In the genomic region with DNA sequence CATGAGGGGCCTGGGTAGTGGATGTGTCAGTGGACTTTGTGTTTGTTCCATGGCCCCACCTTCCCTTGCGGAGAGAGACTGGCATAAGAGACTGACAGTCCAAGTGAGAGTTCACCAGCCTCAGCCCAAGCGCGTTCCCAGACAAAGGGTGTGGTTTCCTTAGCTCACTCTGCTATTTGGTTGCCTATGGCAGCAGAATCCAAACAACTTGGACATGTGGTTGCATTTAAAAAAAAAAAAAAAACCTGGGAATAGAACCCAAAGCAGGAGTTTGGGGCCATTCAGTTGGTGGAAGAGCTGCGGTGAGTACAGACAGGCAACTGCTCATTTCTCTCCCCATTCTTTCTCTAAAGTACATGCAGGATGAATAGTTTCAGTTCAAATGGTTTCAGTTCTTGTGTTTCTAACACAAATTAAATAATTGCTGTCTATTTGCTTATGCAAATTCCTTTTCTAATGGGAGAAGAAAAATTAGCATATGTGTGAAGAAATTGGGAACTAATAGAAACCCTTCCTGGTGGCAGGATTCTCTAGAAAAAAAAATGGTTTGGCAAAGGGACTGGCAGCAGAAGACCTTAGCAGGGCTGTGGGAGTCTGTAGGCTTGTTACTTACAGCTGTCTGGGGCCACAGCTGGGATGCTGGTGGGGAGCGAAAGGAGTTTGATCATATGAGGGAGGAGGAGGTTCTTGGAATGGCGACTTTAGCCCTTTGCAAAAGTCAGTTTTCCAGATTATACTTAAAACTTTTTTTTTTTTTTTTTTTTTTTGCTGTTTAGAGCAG, we compare ENCODE assay signal across 11 mouse cellular contexts. TPM values are rescaled to one million over a fixed set of nuclear protein-coding genes. Genes with fewer than 3 reads are reported as not detected.
DNase-seq lines count a peak whose midpoint lies in the region; ATAC-seq and TF ChIP-seq lines count a peak whose summit lies in the region.
"Had no signal": no experiment of that assay in that cellular context is flagged by ENCODE, and none has a peak within 500 bp of the region (broad histone marks: within the 10 kb centered on the region; RNA-seq: fewer than 3 reads in every experiment).

No protein-coding gene starts in this region.

- H3K27me3 ChIP-seq in midbrain, embryonic 14.5 days (ENCODE audit: control insufficient read depth, insufficient read depth, low read length): no peaks in the 10 kb centered on the region
- H3K27me3 ChIP-seq: CH12.LX; stomach, embryonic 15.5 days had no signal

- no peak for TF ChIP-seq CTCF in brain, embryonic 14.5 days (IDR thresholded peaks at IDR 0.05; ENCODE audit: borderline replicate concordance, extremely low read depth, insufficient read depth, insufficient read length)

- 72% methylated on average over 6 of the region's 6 CpGs for WGBS in midbrain, embryonic 14.5 days

- intact Hi-C loops in heart, postnatal 25 days (cut with DNase I): loop anchor here (5.0 kb wide), 1 partner anchor 59 kb away; no protein-coding TSS in a partner anchor
- intact Hi-C loops in heart, postnatal 10 days (cut with DNase I): no loop called here

- H3K4me3 ChIP-seq in midbrain, embryonic 14.5 days (replicated peaks; ENCODE audit: low read depth, low read length): no peak overlapping the region
- H3K4me3 ChIP-seq: megakaryocyte, embryonic 14.5 days; stomach, embryonic 15.5 days had no signal

- H3K4me1 ChIP-seq in midbrain, embryonic 14.5 days (ENCODE audit: control insufficient read depth, insufficient read depth, low read length): no peaks in the 10 kb centered on the region
- H3K4me1 ChIP-seq: stomach, embryonic 15.5 days had no signal

- no peak for TF ChIP-seq POLR2A in brain, embryonic 14.5 days (IDR thresholded peaks at IDR 0.05; ENCODE audit: borderline replicate concordance, extremely low read depth, insufficient read depth, insufficient read length, poor library complexity, severe bottlenecking)

- no peak overlapping the region for H3K27ac ChIP-seq in midbrain, embryonic 14.5 days (replicated peaks; ENCODE audit: low read depth, low read length)
- H3K27ac ChIP-seq: stomach, embryonic 15.5 days had no signal

- peak; percentile 41 for DNase-seq in heart, adult 8-10 months (ENCODE audit: low spot score)
- DNase-seq in heart, postnatal 25 days (ENCODE audit: low spot score): no peak
- peak; percentile 79 for DNase-seq in brain, embryonic 14.5 days (ENCODE audit: low read depth)
- DNase-seq in heart, postnatal 10 days: peak; percentile 30 to 32
- DNase-seq in midbrain, embryonic 14.5 days: peak; percentile 12
- DNase-seq in layer of hippocampus, adult 11-12 months (ENCODE audit: low spot score): no peak
- DNase-seq in cerebellum, adult 8-10 months: no peak
- DNase-seq in layer of hippocampus, postnatal 36 days: no peak

- H3K4me2 ChIP-seq in midbrain, embryonic 14.5 days (ENCODE audit: low read length): no peak overlapping the region
- H3K4me2 ChIP-seq: stomach, embryonic 15.5 days had no signal

- no peaks in the 10 kb centered on the region for H3K9me3 ChIP-seq in midbrain, embryonic 14.5 days (ENCODE audit: control insufficient read depth, low read length)
- H3K9me3 ChIP-seq: megakaryocyte, embryonic 14.5 days; stomach, embryonic 15.5 days had no signal

- ATAC-seq in midbrain, embryonic 14.5 days (ENCODE audit: low FRiP score, low TSS enrichment): no peak

- H3K9ac ChIP-seq in midbrain, embryonic 14.5 days (replicated peaks; ENCODE audit: low read length): no peak overlapping the region
- H3K9ac ChIP-seq: stomach, embryonic 15.5 days had no signal

- peaks cover 4% of the 10 kb centered on the region; the same call in 1 of the 2 replicates for H3K36me3 ChIP-seq in midbrain, embryonic 14.5 days (ENCODE audit: control insufficient read depth, insufficient read depth, low read length)
- H3K36me3 ChIP-seq: stomach, embryonic 15.5 days had no signal

RNA-seq across cellular contexts. Expression of a gene that starts 35.7 kb away (rescaled TPM):
- total RNA-seq in heart, adult 8-10 months (2022): under 1 TPM; 0.20 to 0.52 (median 0.38) TPM
- under 1 TPM; 0.50 to 0.73 TPM for total RNA-seq in heart, postnatal 25 days (2021)
- 0.20 and 0.36 TPM in 2 replicates for polyA plus RNA-seq in brain, embryonic 14.5 days (2012; rRNA removed)
- total RNA-seq in heart, postnatal 10 days (2021): 1 to 10 TPM; 1.7 to 2.1 TPM
- polyA plus RNA-seq in midbrain, embryonic 14.5 days (2014; fragmentation: Nextera tagmentation; extraction: Ambion mirVana): 0.22 and 0.66 TPM in 2 replicates
- not detected for total RNA-seq in layer of hippocampus, postnatal 36 days (2021)
- total RNA-seq: CH12.LX had no signal

RNA-seq across cellular contexts. Expression of a gene that starts 54.9 kb away (rescaled TPM):
- 100 to 1,000 TPM; 107 to 153 (median 139) TPM for total RNA-seq in heart, adult 8-10 months (2022)
- total RNA-seq in heart, postnatal 25 days (2021): 100 to 1,000 TPM; 114 to 123 TPM
- polyA plus RNA-seq in brain, embryonic 14.5 days (2012; rRNA removed): 204 and 237 TPM in 2 replicates
- 100 to 1,000 TPM; 137 to 186 TPM for total RNA-seq in heart, postnatal 10 days (2021)
- 156 and 171 TPM in 2 replicates for polyA plus RNA-seq in midbrain, embryonic 14.5 days (2014; fragmentation: Nextera tagmentation; extraction: Ambion mirVana)
- total RNA-seq in layer of hippocampus, postnatal 36 days (2021): 10 to 100 TPM; 78.4 to 87.0 TPM
- total RNA-seq: CH12.LX had no signal

Comparison
In these comparisons a context has a peak if more than half of its experiments do, and no peak if none do; other contexts are left out.
1. DNase-seq: peak in heart, adult 8-10 months (single experiment), brain, embryonic 14.5 days (single experiment), heart, postnatal 10 days (2 of 2) and midbrain, embryonic 14.5 days (single experiment); none in heart, postnatal 25 days (single experiment), layer of hippocampus, adult 11-12 months (single experiment), cerebellum, adult 8-10 months (single experiment) and layer of hippocampus, postnatal 36 days (0 of 2).